Mouse (Mus musculus): ENCODE measurements around the gene Il17rd. TPM values are rescaled to one million over a fixed set of nuclear protein-coding genes. Genes with fewer than 3 reads are reported as not detected.

The Il17rd gene
- polyA plus RNA-seq, 1 experiment from 2014 or later, result 3.9 TPM

- no peak overlapping the region for H3K4me3 ChIP-seq (ENCODE audit: low read depth, low read length)
- no peaks in the 10 kb centered on the region for H3K9me3 ChIP-seq (ENCODE audit: low read depth, low read length)
- H3K4me1 ChIP-seq (ENCODE audit: insufficient read depth), result no peaks in the 10 kb centered on the region
- no peak overlapping the region for H3K9ac ChIP-seq
- peaks cover 7% of the 10 kb centered on the region; the same call in 1 of the 2 replicates for H3K27me3 ChIP-seq (ENCODE audit: insufficient read depth, low read length)
- H3K36me3 ChIP-seq (ENCODE audit: insufficient read depth), result no peaks in the 10 kb centered on the region
- DNase-seq (peak; percentile 46), ATAC-seq (ENCODE audit: insufficient read depth) (no peak)
- peak; percentile 33; the same call in 1 of the 2 replicates for TF ChIP-seq CTCF (IDR thresholded peaks at IDR 0.05; ENCODE audit: low read depth)
- H3K27ac ChIP-seq (ENCODE audit: low read depth), result no peak overlapping the region
- H3K4me2 ChIP-seq, result no peak overlapping the region
- 64% methylated on average over 6 of the region's 6 CpGs for WGBS
Measured at GRCm38 (mm10) chr14:27108748-27109504, 70.2 kb downstream of the Il17rd start.

GRCm38 (mm10) chr14:27114362-27115274, 75.9 kb downstream of the Il17rd start, which contains the start of gene Arhgef3:
Gene Arhgef3, plus strand, starts transcription at chr14:27114899.
- ATAC-seq (ENCODE audit: insufficient read depth), result peak; percentile 91
- H3K27ac ChIP-seq (ENCODE audit: low read depth), result no peak within 1 kb of the TSS
- no peaks in the 10 kb centered on the region for H3K9me3 ChIP-seq (ENCODE audit: low read depth, low read length)
- under 1% methylated on average over 58 of the region's 58 CpGs for WGBS
- H3K27me3 ChIP-seq (ENCODE audit: insufficient read depth, low read length), result peaks cover 30% of the 10 kb centered on the region
- peaks cover 5% of the 10 kb centered on the region; the same call in 1 of the 2 replicates for H3K4me1 ChIP-seq (ENCODE audit: insufficient read depth)
- peak; percentile 77 for DNase-seq
- no peak; the same call in 1 of the 2 replicates for TF ChIP-seq CTCF (IDR thresholded peaks at IDR 0.05; ENCODE audit: low read depth)
- H3K4me3 ChIP-seq (ENCODE audit: low read depth, low read length), result peak within 1 kb of the TSS; percentile 58
- H3K9ac ChIP-seq, result peak within 1 kb of the TSS; percentile 55
- no peaks in the 10 kb centered on the region for H3K36me3 ChIP-seq (ENCODE audit: insufficient read depth)
- H3K4me2 ChIP-seq, result peak within 1 kb of the TSS; percentile 97

GRCm38 (mm10) chr14:27115275-27115660, 76.5 kb downstream of the Il17rd start:
- DNase-seq (no peak), ATAC-seq (ENCODE audit: insufficient read depth) (peak; percentile 13; the same call in 1 of the 2 replicates)
- peaks cover 30% of the 10 kb centered on the region for H3K27me3 ChIP-seq (ENCODE audit: insufficient read depth, low read length)
- WGBS, result 14% methylated on average over 11 of the region's 11 CpGs
- no peak for TF ChIP-seq CTCF (IDR thresholded peaks at IDR 0.05; ENCODE audit: low read depth)
- peaks cover 5% of the 10 kb centered on the region; the same call in 1 of the 2 replicates for H3K4me1 ChIP-seq (ENCODE audit: insufficient read depth)
- H3K9ac ChIP-seq, result no peak overlapping the region
- H3K27ac ChIP-seq (ENCODE audit: low read depth), result no peak overlapping the region
- peak overlapping the region; percentile 97 for H3K4me2 ChIP-seq
- H3K36me3 ChIP-seq (ENCODE audit: insufficient read depth), result no peaks in the 10 kb centered on the region
- peak overlapping the region; percentile 58 for H3K4me3 ChIP-seq (ENCODE audit: low read depth, low read length)
- no peaks in the 10 kb centered on the region for H3K9me3 ChIP-seq (ENCODE audit: low read depth, low read length)

GRCm38 (mm10) chr14:27115991-27116390, 77.2 kb downstream of the Il17rd start:
- no peak for TF ChIP-seq CTCF (IDR thresholded peaks at IDR 0.05; ENCODE audit: low read depth)
- H3K36me3 ChIP-seq (ENCODE audit: insufficient read depth), result no peaks in the 10 kb centered on the region
- H3K27me3 ChIP-seq (ENCODE audit: insufficient read depth, low read length), result peaks cover 30% of the 10 kb centered on the region
- H3K9ac ChIP-seq, result no peak overlapping the region
- no peaks in the 10 kb centered on the region for H3K9me3 ChIP-seq (ENCODE audit: low read depth, low read length)
- H3K4me1 ChIP-seq (ENCODE audit: insufficient read depth), result peaks cover 5% of the 10 kb centered on the region; the same call in 1 of the 2 replicates
- no peak overlapping the region for H3K4me2 ChIP-seq
- H3K27ac ChIP-seq (ENCODE audit: low read depth), result no peak overlapping the region
- 59% methylated on average over 6 of the region's 6 CpGs for WGBS
- no peak overlapping the region for H3K4me3 ChIP-seq (ENCODE audit: low read depth, low read length)
- DNase-seq (no peak), ATAC-seq (ENCODE audit: insufficient read depth) (no peak)

- 70% methylated on average over 4 of the region's 4 CpGs for WGBS
- ATAC-seq (ENCODE audit: insufficient read depth), result no peak
Measured at GRCm38 (mm10) chr14:27116577-27117165, 77.9 kb downstream of the Il17rd start.

GRCm38 (mm10) chr14:27118546-27118945, 79.8 kb downstream of the Il17rd start:
- Histone ChIP-seq H3K9me3 (ENCODE audit: low read depth, low read length) (no peaks in the 10 kb centered on the region), H3K4me1 (ENCODE audit: insufficient read depth) (peaks cover 5% of the 10 kb centered on the region; the same call in 1 of the 2 replicates), H3K9ac (no peak overlapping the region), H3K4me2 (no peak overlapping the region), H3K4me3 (ENCODE audit: low read depth, low read length) (no peak overlapping the region), H3K36me3 (ENCODE audit: insufficient read depth) (no peaks in the 10 kb centered on the region), H3K27me3 (ENCODE audit: insufficient read depth, low read length) (peaks cover 26% of the 10 kb centered on the region), H3K27ac (ENCODE audit: low read depth) (no peak overlapping the region)
- ATAC-seq (ENCODE audit: insufficient read depth), result no peak
- no peak for TF ChIP-seq CTCF (IDR thresholded peaks at IDR 0.05; ENCODE audit: low read depth)
- 75% methylated on average over 5 of the region's 5 CpGs for WGBS
- DNase-seq, result no peak

More at GRCm38 (mm10) chr14:27116577-27117165, 77.9 kb downstream of the Il17rd start:
- no peaks in the 10 kb centered on the region for H3K9me3 ChIP-seq (ENCODE audit: low read depth, low read length)
- DNase-seq, result no peak
- H3K9ac ChIP-seq, result no peak overlapping the region
- H3K27me3 ChIP-seq (ENCODE audit: insufficient read depth, low read length), result peaks cover 30% of the 10 kb centered on the region
- no peak overlapping the region for H3K27ac ChIP-seq (ENCODE audit: low read depth)
- no peaks in the 10 kb centered on the region for H3K36me3 ChIP-seq (ENCODE audit: insufficient read depth)
- H3K4me2 ChIP-seq, result no peak overlapping the region
- peaks cover 5% of the 10 kb centered on the region; the same call in 1 of the 2 replicates for H3K4me1 ChIP-seq (ENCODE audit: insufficient read depth)
- no peak overlapping the region for H3K4me3 ChIP-seq (ENCODE audit: low read depth, low read length)
- TF ChIP-seq CTCF (IDR thresholded peaks at IDR 0.05; ENCODE audit: low read depth), result no peak
